ENCODE assay signal across 18 mouse cellular contexts in the genomic region with DNA sequence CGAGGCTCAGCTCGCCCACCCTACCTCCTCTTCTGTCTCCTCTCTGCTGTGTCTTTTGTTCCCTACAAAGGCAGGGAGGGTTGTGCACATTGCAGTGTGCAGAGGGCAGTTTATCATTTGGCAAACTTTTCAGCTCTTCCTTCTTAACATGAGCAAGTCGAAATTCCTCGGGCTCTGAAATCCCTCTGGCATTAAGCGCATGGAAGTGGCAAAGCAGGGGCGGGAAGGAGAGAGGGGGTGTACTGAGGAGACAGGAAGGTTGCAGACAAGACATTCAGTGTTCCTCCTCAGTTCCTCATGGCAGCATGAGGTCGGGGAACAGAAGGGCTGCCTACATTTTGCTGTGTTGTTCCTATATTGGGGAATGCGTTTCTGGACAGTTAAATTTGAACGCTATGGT. TPM values are rescaled to one million over a fixed set of nuclear protein-coding genes. Genes with fewer than 3 reads are reported as not detected.
"Had no signal": no experiment of that assay in that cellular context is flagged by ENCODE, and none has a peak within 500 bp of the region (broad histone marks: within the 10 kb centered on the region; RNA-seq: fewer than 3 reads in every experiment).

No protein-coding gene starts in this region.

- H3K27me3 ChIP-seq: neural tube, embryonic 12.5 days; neural tube, embryonic 13.5 days; neural tube, embryonic 15.5 days; stomach, embryonic 15.5 days had no signal

- H3K4me1 ChIP-seq: stomach, embryonic 15.5 days had no signal

- DNase-seq: retina, postnatal 1 day; right cerebral cortex, adult 18-20 months; right cerebral cortex, postnatal 25 days; right cerebral cortex, postnatal 4 days; spleen, adult 18-20 months; thymus, adult 18-20 months; thymus, adult 2 months; thymus, postnatal 14 days; thymus, postnatal 25 days; thymus, postnatal 36 days; thymus, postnatal 4 days had no signal

- H3K27ac ChIP-seq: neural tube, embryonic 12.5 days; neural tube, embryonic 13.5 days; neural tube, embryonic 15.5 days; stomach, embryonic 15.5 days; stomach, postnatal 0 days had no signal

- H3K4me3 ChIP-seq: neural tube, embryonic 12.5 days; neural tube, embryonic 13.5 days; neural tube, embryonic 15.5 days; stomach, embryonic 15.5 days had no signal

- H3K9me3 ChIP-seq: neural tube, embryonic 12.5 days; neural tube, embryonic 13.5 days; neural tube, embryonic 15.5 days; stomach, embryonic 15.5 days had no signal

- H3K36me3 ChIP-seq: neural tube, embryonic 12.5 days; neural tube, embryonic 15.5 days; stomach, embryonic 15.5 days had no signal

- H3K4me2 ChIP-seq: neural tube, embryonic 12.5 days; neural tube, embryonic 13.5 days; neural tube, embryonic 15.5 days; stomach, embryonic 15.5 days had no signal

- H3K9ac ChIP-seq: neural tube, embryonic 12.5 days; neural tube, embryonic 13.5 days; neural tube, embryonic 15.5 days; stomach, embryonic 15.5 days had no signal

RNA-seq across cellular contexts. Expression of a gene that starts 19.9 kb away (rescaled TPM):
- total RNA-seq: neutrophil, adult 5-6 weeks had no signal
- polyA plus RNA-seq: urinary bladder, adult 2 months had no signal
